Mouse (Mus musculus): ENCODE measurements around the gene Hes2. TPM values are rescaled to one million over a fixed set of nuclear protein-coding genes. Genes with fewer than 3 reads are reported as not detected.

Gene Hes2
- polyA plus RNA-seq, 1 experiment from 2014 or later = not detected

GRCm38 (mm10) chr4:152192569-152192968 lies 33.9 kb downstream of the Hes2 start:
- H3K4me3 ChIP-seq (ENCODE audit: low read depth, low read length) = no peak overlapping the region
- H3K9me3 ChIP-seq (replicated peaks; ENCODE audit: control insufficient read depth, low read length) = no peaks in the 10 kb centered on the region
- no peak overlapping the region for H3K9ac ChIP-seq (ENCODE audit: low read length)
- WGBS = 12% methylated on average over 4 of the region's 4 CpGs
- peak; percentile 56 for DNase-seq (ENCODE audit: low spot score)
- no peaks in the 10 kb centered on the region for H3K27me3 ChIP-seq (replicated peaks; ENCODE audit: control insufficient read depth, insufficient read depth, low read length)
- no peak overlapping the region for H3K4me2 ChIP-seq (ENCODE audit: low read length)
- no peaks in the 10 kb centered on the region for H3K36me3 ChIP-seq (ENCODE audit: control insufficient read depth, insufficient read depth, low read length)
- H3K27ac ChIP-seq (ENCODE audit: low read depth, low read length) = peak overlapping the region; percentile 10; the same call in 1 of the 2 replicates
- ATAC-seq = no peak; the same call in 1 of the 2 replicates
- peaks cover 14% of the 10 kb centered on the region; the same call in 1 of the 2 replicates for H3K4me1 ChIP-seq (ENCODE audit: control insufficient read depth, insufficient read depth, low read length)

DNA sequence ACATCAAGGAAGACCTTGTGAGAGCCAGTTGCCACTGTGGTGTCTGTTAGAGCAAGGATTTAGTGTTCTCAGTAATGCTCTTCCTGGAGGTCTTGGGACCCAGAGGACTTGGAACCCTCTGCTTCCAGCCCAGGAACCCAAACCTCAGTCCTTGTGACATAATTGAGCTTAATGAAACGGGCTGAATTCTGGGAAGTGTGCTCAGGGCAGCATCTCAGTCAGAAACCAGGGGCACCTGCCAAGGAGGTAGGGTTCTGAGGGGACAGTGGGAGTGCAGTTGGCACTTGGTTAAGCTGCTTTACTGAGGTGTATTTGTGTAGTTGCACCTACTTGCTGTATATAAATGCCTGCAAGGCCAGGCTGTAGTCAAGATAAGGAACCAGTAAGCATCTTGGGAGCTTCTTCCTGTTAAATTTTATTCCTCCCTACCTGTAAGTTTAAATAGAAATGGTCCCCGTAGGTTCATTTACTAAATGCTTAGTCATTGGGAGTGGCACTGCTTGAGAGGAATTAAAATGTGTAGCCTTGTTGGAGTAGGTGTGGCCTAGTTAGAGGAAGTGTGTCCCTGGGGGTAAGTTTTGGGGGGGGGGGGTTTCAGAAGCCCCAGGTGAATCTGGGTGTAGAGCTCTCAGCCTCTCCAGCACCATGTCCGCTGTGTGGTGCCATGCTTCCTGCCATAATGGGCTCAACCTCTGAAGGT lies 36.0 kb downstream of the Hes2 start:
- no peaks in the 10 kb centered on the region for H3K9me3 ChIP-seq (replicated peaks; ENCODE audit: control insufficient read depth, low read length)
- H3K9ac ChIP-seq (ENCODE audit: low read length) = no peak overlapping the region
- H3K4me3 ChIP-seq (ENCODE audit: low read depth, low read length) = no peak overlapping the region
- H3K4me2 ChIP-seq (ENCODE audit: low read length) = no peak overlapping the region
- H3K27me3 ChIP-seq (replicated peaks; ENCODE audit: control insufficient read depth, insufficient read depth, low read length) = no peaks in the 10 kb centered on the region
- DNase-seq (ENCODE audit: low spot score) = no peak
- ATAC-seq = no peak
- H3K4me1 ChIP-seq (ENCODE audit: control insufficient read depth, insufficient read depth, low read length) = peaks cover 14% of the 10 kb centered on the region; the same call in 1 of the 2 replicates
- H3K27ac ChIP-seq (ENCODE audit: low read depth, low read length) = no peak overlapping the region
- 86% methylated on average over 3 of the region's 3 CpGs for WGBS
- H3K36me3 ChIP-seq (ENCODE audit: control insufficient read depth, insufficient read depth, low read length) = no peaks in the 10 kb centered on the region

- Histone ChIP-seq H3K4me3 (ENCODE audit: low read depth, low read length) (no peak overlapping the region), H3K9me3 (replicated peaks; ENCODE audit: control insufficient read depth, low read length) (no peaks in the 10 kb centered on the region), H3K36me3 (ENCODE audit: control insufficient read depth, insufficient read depth, low read length) (no peaks in the 10 kb centered on the region), H3K4me2 (ENCODE audit: low read length) (no peak overlapping the region), H3K9ac (ENCODE audit: low read length) (no peak overlapping the region), H3K27me3 (replicated peaks; ENCODE audit: control insufficient read depth, insufficient read depth, low read length) (no peaks in the 10 kb centered on the region), H3K27ac (ENCODE audit: low read depth, low read length) (no peak overlapping the region), H3K4me1 (ENCODE audit: control insufficient read depth, insufficient read depth, low read length) (peaks cover 10% of the 10 kb centered on the region; the same call in 1 of the 2 replicates)
- no peak for ATAC-seq
- no peak for DNase-seq (ENCODE audit: low spot score)
- WGBS = 94% methylated on average over 8 of the region's 9 CpGs
Observed at GRCm38 (mm10) chr4:152196276-152196675, 37.6 kb downstream of the Hes2 start.

DNA sequence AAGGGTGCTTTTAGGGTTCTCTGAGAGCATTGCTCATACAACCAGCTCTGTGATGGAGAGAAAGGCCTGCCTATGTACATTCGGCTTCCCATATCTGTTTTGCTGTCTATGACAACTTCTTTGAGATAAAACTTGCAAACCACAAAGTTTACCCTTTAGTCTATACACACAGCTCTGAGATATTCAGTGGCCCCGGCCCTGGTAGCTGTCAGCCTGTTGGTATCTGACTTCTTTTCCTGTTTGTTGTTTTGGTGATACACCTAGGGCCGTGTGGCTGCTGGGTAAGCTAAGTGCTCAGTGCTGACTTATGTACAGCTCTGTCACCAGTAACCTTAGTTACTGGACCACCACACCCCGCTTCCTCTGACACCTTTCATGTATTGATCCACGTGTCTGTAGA lies 38.9 kb downstream of the Hes2 start:
- Histone ChIP-seq H3K4me1 (ENCODE audit: control insufficient read depth, insufficient read depth, low read length) (peaks cover 8% of the 10 kb centered on the region; the same call in 1 of the 2 replicates), H3K9me3 (replicated peaks; ENCODE audit: control insufficient read depth, low read length) (no peaks in the 10 kb centered on the region), H3K27me3 (replicated peaks; ENCODE audit: control insufficient read depth, insufficient read depth, low read length) (no peaks in the 10 kb centered on the region), H3K4me3 (ENCODE audit: low read depth, low read length) (no peak overlapping the region), H3K4me2 (ENCODE audit: low read length) (no peak overlapping the region), H3K27ac (ENCODE audit: low read depth, low read length) (no peak overlapping the region), H3K9ac (ENCODE audit: low read length) (no peak overlapping the region), H3K36me3 (ENCODE audit: control insufficient read depth, insufficient read depth, low read length) (no peaks in the 10 kb centered on the region)
- no peak for DNase-seq (ENCODE audit: low spot score)
- WGBS = 85% methylated on average over 5 of the region's 5 CpGs
- ATAC-seq = no peak

GRCm38 (mm10) chr4:152199617-152200016 lies 41.0 kb downstream of the Hes2 start:
- H3K36me3 ChIP-seq (ENCODE audit: control insufficient read depth, insufficient read depth, low read length) = no peaks in the 10 kb centered on the region
- no peaks in the 10 kb centered on the region for H3K27me3 ChIP-seq (replicated peaks; ENCODE audit: control insufficient read depth, insufficient read depth, low read length)
- no peak for ATAC-seq
- no peak overlapping the region for H3K9ac ChIP-seq (ENCODE audit: low read length)
- H3K27ac ChIP-seq (ENCODE audit: low read depth, low read length) = no peak overlapping the region
- DNase-seq (ENCODE audit: low spot score) = no peak
- H3K4me1 ChIP-seq (ENCODE audit: control insufficient read depth, insufficient read depth, low read length) = no peaks in the 10 kb centered on the region; the same call in 1 of the 2 replicates
- no peaks in the 10 kb centered on the region for H3K9me3 ChIP-seq (replicated peaks; ENCODE audit: control insufficient read depth, low read length)
- no peak overlapping the region for H3K4me2 ChIP-seq (ENCODE audit: low read length)
- H3K4me3 ChIP-seq (ENCODE audit: low read depth, low read length) = no peak overlapping the region
- 74% methylated on average over 1 of the region's 1 CpGs for WGBS

DNA sequence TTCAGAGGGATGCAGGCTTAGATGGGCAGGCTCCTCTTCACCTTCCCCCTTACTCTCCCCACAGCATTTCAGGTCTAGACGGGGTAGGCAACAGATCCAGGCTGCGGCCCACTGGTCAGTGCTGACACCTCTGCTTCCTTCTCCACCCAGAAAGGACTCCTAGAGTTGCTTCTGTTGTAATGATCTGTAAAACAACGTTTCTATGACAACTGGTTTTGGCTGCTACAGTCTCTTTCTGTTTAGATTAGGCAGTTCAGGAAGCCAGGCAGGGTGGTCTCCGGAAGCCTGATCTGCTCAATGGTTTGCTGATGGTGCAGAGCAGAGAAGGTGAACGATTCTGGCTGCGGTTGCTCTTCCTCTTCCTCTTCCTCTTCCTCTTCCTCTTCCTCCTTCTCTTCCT lies 42.8 kb downstream of the Hes2 start:
- Histone ChIP-seq H3K9me3 (replicated peaks; ENCODE audit: control insufficient read depth, low read length) (no peaks in the 10 kb centered on the region), H3K27me3 (replicated peaks; ENCODE audit: control insufficient read depth, insufficient read depth, low read length) (no peaks in the 10 kb centered on the region), H3K9ac (ENCODE audit: low read length) (no peak overlapping the region), H3K27ac (ENCODE audit: low read depth, low read length) (no peak overlapping the region), H3K4me1 (ENCODE audit: control insufficient read depth, insufficient read depth, low read length) (no peaks in the 10 kb centered on the region; the same call in 1 of the 2 replicates), H3K4me3 (ENCODE audit: low read depth, low read length) (no peak overlapping the region), H3K4me2 (ENCODE audit: low read length) (no peak overlapping the region), H3K36me3 (ENCODE audit: control insufficient read depth, insufficient read depth, low read length) (no peaks in the 10 kb centered on the region)
- DNase-seq (ENCODE audit: low spot score) (no peak), ATAC-seq (no peak)
- WGBS = 80% methylated on average over 6 of the region's 6 CpGs

DNA sequence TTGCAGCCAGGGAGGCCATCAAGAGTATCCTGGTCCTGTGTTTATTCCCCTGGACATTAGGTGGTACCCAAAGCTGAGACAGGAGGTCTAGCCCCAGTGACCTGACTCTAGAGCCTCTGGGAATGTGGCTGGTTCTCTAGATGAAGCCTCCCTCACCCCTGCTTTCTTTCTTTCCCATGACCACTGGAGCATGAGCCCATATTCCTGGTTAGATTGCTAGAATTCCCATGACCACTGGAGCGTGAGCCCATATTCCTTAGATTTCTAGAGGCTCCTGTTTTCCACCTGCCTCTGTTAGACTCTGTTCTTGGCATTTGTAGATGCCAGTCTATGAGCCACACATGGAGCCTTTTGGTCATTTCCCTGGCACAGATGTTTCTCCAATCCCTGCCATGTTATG lies 43.8 kb downstream of the Hes2 start:
- 90% methylated on average over 1 of the region's 1 CpGs for WGBS
- Histone ChIP-seq H3K27me3 (replicated peaks; ENCODE audit: control insufficient read depth, insufficient read depth, low read length) (no peaks in the 10 kb centered on the region), H3K9me3 (replicated peaks; ENCODE audit: control insufficient read depth, low read length) (no peaks in the 10 kb centered on the region), H3K27ac (ENCODE audit: low read depth, low read length) (no peak overlapping the region), H3K36me3 (ENCODE audit: control insufficient read depth, insufficient read depth, low read length) (no peaks in the 10 kb centered on the region), H3K4me1 (ENCODE audit: control insufficient read depth, insufficient read depth, low read length) (no peaks in the 10 kb centered on the region; the same call in 1 of the 2 replicates), H3K9ac (ENCODE audit: low read length) (no peak overlapping the region), H3K4me3 (ENCODE audit: low read depth, low read length) (no peak overlapping the region), H3K4me2 (ENCODE audit: low read length) (no peak overlapping the region)
- no peak for ATAC-seq
- DNase-seq (ENCODE audit: low spot score) = no peak

- WGBS = 94% methylated on average over 3 of the region's 3 CpGs
- H3K27ac ChIP-seq (ENCODE audit: low read depth, low read length) = no peak overlapping the region
Observed at GRCm38 (mm10) chr4:152202905-152203304, 44.2 kb downstream of the Hes2 start.

GRCm38 (mm10) chr4:152204663-152205062 lies 46.0 kb downstream of the Hes2 start:
- Histone ChIP-seq H3K9ac (ENCODE audit: low read length) (no peak overlapping the region), H3K9me3 (replicated peaks; ENCODE audit: control insufficient read depth, low read length) (no peaks in the 10 kb centered on the region), H3K27ac (ENCODE audit: low read depth, low read length) (no peak overlapping the region), H3K4me1 (ENCODE audit: control insufficient read depth, insufficient read depth, low read length) (no peaks in the 10 kb centered on the region; the same call in 1 of the 2 replicates), H3K4me3 (ENCODE audit: low read depth, low read length) (no peak overlapping the region), H3K36me3 (ENCODE audit: control insufficient read depth, insufficient read depth, low read length) (no peaks in the 10 kb centered on the region), H3K4me2 (ENCODE audit: low read length) (no peak overlapping the region), H3K27me3 (replicated peaks; ENCODE audit: control insufficient read depth, insufficient read depth, low read length) (no peaks in the 10 kb centered on the region)
- no peak for DNase-seq (ENCODE audit: low spot score)
- ATAC-seq = no peak
- 89% methylated on average over 6 of the region's 6 CpGs for WGBS

More at GRCm38 (mm10) chr4:152202905-152203304, 44.2 kb downstream of the Hes2 start:
- Histone ChIP-seq H3K4me1 (ENCODE audit: control insufficient read depth, insufficient read depth, low read length) (no peaks in the 10 kb centered on the region; the same call in 1 of the 2 replicates), H3K9me3 (replicated peaks; ENCODE audit: control insufficient read depth, low read length) (no peaks in the 10 kb centered on the region), H3K36me3 (ENCODE audit: control insufficient read depth, insufficient read depth, low read length) (no peaks in the 10 kb centered on the region), H3K4me2 (ENCODE audit: low read length) (no peak overlapping the region), H3K9ac (ENCODE audit: low read length) (no peak overlapping the region), H3K4me3 (ENCODE audit: low read depth, low read length) (no peak overlapping the region), H3K27me3 (replicated peaks; ENCODE audit: control insufficient read depth, insufficient read depth, low read length) (no peaks in the 10 kb centered on the region)
- ATAC-seq (no peak; the same call in 1 of the 2 replicates), DNase-seq (ENCODE audit: low spot score) (no peak)

Measured in forebrain, embryonic 14.5 days (tissue).